Mouse (Mus musculus) megakaryocyte, embryonic 14.5 days (primary cell): ENCODE measurements around the gene Cldn7. TPM values are rescaled to one million over a fixed set of nuclear protein-coding genes. Genes with fewer than 3 reads are reported as not detected.

Source experiments
- H3K27me3 ChIP-seq: replicated peaks from 2 replicates; pipeline ENCODE3; 2012; ENCODE audit warnings: inconsistent platforms
- H3K36me3 ChIP-seq: replicated peaks from 2 replicates; pipeline ENCODE3; 2012; ENCODE audit warnings: low read length, inconsistent platforms, mixed read lengths
- H3K4me1 ChIP-seq: 2 replicates; pipeline ENCODE4 v1.6.1; 2012; ENCODE audit warnings: inconsistent platforms
- H3K4me3 ChIP-seq: replicated peaks from 2 replicates; pipeline ENCODE3; 2012; ENCODE audit warnings: moderate library complexity, mild to moderate bottlenecking, inconsistent platforms
- H3K9me3 ChIP-seq: 2 replicates; pipeline ENCODE4 v1.6.1; 2012; ENCODE audit warnings: inconsistent platforms
- FLI1 ChIP-seq: IDR thresholded peaks from 2 replicates; pipeline ENCODE4 v1.6.1; 2012; ENCODE audit warnings: low read length, inconsistent platforms, mixed read lengths
- GATA1 ChIP-seq: IDR thresholded peaks from 3 replicates; pipeline ENCODE4 v1.6.1; 2012; ENCODE audit warnings: mixed read lengths, low read length, inconsistent platforms, borderline replicate concordance
- polyA plus RNA-seq: library from polyadenylated mRNA; stranded (reverse); fragments of >175 nt; gene quantifications from 2 replicates; pipeline ENCODE4 v1.2.3, GENCODE M21; 2012; ENCODE audit warnings: low replicate concordance; ENCODE audit not compliant: insufficient read depth

Cldn7 gene
- polyA plus RNA-seq, 1 experiment = not detected

DNA sequence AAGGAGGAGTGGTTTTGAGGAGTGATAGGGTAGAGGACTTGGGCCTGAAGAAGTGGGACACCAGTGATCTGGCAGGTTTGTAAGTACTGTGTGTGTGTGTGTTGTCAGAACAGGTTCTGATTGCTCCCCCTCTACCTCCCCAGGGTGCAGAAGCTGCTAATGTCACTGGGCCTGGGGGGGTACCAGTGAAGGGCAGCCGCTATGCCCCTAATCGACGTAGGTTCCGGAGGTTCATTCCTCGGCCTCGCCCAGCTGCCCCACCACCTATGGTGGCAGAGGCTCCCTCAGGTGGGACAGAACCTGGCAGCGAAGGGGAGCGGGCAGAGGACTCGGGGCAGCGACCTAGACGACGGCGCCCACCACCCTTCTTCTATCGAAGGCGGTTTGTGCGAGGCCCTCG is 24.8 kb upstream of the Cldn7 start:
- Histone ChIP-seq H3K9me3 (no peaks in the 10 kb centered on the region), H3K27me3 (peaks cover 94% of the 10 kb centered on the region), H3K4me3 (no peak overlapping the region), H3K36me3 (no peaks in the 10 kb centered on the region), H3K4me1 (peaks cover 23% of the 10 kb centered on the region)
- TF ChIP-seq FLI1 (no peak), GATA1 (no peak)

DNA sequence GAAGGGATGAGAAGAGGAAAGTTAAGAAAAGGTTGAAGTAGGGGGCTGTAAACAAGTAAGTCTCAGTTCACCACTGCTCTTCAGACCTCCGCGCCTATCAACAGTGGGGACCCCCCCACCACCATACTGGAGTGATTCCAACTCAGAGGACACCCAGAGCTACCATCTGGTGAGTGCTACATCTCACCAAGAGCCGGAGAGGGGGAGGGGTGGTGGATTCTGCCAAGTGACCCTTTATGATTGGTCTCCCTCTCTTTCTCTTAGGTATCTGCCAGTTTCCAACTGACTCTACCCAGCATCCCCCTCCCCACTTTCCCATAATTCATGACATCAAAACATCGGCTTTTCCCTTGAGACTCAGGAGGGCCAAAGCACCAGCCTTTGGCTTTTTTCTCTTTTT is 23.6 kb upstream of the Cldn7 start:
- H3K4me3 ChIP-seq = no peak overlapping the region
- H3K9me3 ChIP-seq = no peaks in the 10 kb centered on the region
- no peak for TF ChIP-seq FLI1
- TF ChIP-seq GATA1 = no peak
- H3K4me1 ChIP-seq = peaks cover 11% of the 10 kb centered on the region
- no peaks in the 10 kb centered on the region for H3K36me3 ChIP-seq
- peaks cover 94% of the 10 kb centered on the region for H3K27me3 ChIP-seq

DNA sequence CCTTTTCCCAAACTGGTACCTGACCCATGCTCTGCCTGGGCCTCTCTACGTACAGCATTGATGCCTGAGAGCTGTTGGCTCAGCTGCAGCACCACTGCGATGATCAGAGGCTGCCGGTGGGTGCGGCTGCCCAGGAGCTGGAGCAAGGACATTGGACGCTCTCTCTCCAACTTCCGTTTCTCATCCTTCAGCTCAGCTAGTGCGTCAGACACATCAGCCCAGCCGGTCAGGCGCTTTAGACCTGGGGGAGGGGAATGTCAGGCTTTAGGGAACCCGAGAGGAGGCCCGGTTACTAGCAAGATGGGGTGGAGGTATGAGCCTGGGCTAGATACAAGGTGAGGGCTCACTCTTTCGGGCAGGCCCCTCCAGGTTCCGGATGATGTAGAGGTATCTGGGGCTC is 19.4 kb upstream of the Cldn7 start:
- Histone ChIP-seq H3K4me3 (no peak overlapping the region), H3K36me3 (no peaks in the 10 kb centered on the region), H3K9me3 (no peaks in the 10 kb centered on the region), H3K27me3 (peaks cover 87% of the 10 kb centered on the region), H3K4me1 (peaks cover 19% of the 10 kb centered on the region)
- TF ChIP-seq FLI1 (no peak), GATA1 (no peak)

DNA sequence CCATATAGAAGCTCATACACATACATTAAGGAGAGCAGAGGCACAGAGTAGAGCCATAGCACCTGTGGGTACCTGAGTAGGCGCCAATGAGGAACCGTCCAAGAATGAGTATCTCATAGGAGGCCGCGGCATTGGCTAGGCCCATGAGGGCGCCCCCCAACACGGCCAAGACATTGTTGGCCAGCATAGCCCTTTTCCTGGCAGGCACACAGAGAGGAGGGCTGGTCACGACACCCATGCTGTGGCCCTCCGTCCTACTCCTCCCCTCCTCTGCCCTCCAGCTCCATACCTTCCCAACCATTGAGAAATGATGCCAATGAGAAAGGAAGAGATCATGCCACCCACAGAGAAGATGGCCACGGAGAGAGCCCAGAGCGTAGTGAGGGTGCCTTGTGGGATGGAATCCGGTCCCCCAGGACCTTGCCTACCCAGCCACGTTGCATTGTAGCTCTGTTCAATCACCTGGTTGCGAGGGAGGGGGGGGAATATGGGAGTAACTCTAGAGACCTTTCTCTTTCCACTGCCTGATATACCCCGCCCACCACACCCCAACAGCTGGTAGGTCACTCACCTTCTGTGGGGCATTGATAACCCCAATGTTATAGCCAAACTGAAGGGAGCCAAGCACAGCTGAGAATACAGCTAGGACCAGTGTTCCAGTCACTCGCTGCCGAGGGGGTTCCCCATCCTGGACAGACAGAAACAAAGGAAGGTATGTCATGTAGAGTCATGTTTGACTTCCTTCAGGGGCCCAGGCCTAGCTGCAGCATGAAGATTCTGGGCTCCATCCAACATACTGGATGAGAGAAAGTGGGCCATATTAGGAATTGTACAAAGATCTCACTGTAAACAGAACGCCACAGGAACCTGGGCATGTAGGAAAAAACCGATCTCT is 18.3 kb upstream of the Cldn7 start:
- peaks cover 86% of the 10 kb centered on the region for H3K27me3 ChIP-seq
- no peak overlapping the region for H3K4me3 ChIP-seq
- H3K9me3 ChIP-seq = no peaks in the 10 kb centered on the region
- TF ChIP-seq FLI1 (no peak), GATA1 (no peak)
- peaks cover 24% of the 10 kb centered on the region for H3K4me1 ChIP-seq
- H3K36me3 ChIP-seq = no peaks in the 10 kb centered on the region

DNA sequence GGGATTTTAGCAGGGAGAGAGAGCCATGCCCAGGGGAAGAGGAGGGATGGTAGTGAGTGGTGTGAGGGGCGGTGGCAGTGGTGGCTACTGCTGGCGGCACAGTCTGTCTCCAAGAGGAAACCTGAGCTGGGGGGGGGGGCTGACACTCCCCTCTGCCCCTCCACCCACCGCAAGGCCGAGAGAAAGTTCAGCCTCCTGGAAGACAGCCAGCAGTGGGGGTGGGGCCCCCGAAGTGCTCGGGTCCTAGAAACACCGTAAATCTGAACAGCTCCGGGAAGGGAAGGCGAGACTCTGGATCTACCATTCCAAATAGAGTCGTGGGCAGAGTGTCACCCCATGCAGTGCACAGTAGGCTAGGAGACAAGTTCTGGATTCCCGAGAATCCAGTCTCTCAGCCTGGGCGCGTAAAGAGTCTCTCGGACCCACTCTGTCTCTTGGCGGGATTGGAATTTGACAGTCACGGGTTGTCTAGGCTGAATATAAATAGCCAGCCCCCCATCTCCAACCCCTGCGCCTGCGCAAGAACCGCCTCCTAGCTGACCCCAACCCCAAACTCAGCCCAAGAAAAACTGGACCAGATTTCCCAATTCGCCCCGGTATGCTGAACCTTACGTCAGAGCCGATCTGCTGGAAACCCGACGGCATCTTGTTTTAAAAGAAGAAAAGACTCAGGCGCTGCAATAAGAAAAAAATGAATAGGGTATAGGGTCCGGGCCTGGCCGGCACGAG is 17.1 kb upstream of the Cldn7 start:
- H3K4me3 ChIP-seq = peak overlapping the region; percentile 90
- peaks cover 82% of the 10 kb centered on the region for H3K27me3 ChIP-seq
- H3K36me3 ChIP-seq = no peaks in the 10 kb centered on the region
- no peaks in the 10 kb centered on the region for H3K9me3 ChIP-seq
- H3K4me1 ChIP-seq = peaks cover 29% of the 10 kb centered on the region
- TF ChIP-seq FLI1 (no peak), GATA1 (no peak)

DNA sequence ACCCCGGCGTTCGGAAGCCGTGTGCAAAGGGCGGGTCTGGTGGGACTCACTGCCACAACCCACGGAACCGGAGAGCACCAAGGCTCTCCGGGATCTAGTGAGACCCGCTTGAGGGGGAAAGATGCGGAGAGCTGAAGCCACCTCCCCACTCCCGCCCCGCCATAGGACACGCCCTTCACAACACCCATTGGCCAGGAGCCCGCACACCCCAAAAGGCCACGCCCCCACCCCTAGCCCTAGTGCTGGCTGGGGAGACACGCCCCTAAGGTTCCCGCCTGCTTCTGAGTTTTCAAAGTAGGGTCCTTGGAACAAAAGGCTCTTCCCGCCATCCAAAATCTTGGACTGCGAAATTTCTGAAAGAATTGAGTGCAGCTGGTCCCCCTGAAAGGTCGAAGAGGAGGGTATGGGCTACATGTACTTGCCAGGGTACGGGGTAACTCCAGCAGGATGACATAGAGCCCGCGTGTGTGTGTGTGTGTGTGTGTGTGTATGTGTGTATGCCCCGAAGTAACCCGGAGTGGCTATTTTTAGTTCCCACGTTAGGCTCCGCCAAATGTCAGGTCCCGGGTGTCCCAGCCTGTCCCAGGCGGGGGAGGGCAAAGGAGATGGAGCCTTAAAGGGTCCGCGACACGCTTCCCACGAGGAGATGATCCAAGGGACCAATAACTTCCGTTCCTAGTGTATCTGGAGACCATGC is 16.4 kb upstream of the Cldn7 start, which contains the start of gene Slc2a4:
Gene Slc2a4 (minus strand): TSS at position 123 of the 697 bp plus-strand sequence.
- TF ChIP-seq FLI1 = no peak
- TF ChIP-seq GATA1 = no peak
- Histone ChIP-seq H3K36me3 (no peaks in the 10 kb centered on the region), H3K4me3 (peak within 1 kb of the TSS; percentile 90), H3K27me3 (peaks cover 82% of the 10 kb centered on the region), H3K4me1 (peaks cover 30% of the 10 kb centered on the region), H3K9me3 (no peaks in the 10 kb centered on the region)

DNA sequence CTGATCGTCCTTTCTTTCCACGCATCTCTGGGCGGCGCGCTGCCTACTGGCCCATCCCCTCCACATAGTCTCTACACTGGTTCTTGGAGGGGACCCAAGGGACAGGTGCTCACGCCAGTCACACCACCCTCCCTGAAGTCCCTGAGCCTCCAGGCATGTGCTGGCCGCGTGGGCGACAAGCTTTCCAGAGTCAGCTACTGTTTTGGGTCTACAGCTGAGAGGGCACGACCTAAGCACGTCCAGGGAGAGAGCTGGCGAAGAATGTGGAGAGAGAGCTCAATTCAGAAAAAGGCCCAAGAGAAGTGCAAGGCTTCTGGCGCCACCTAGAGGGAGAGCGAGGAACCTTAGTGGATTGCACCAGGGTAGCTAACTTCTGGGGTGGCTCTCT is 15.8 kb upstream of the Cldn7 start:
- Histone ChIP-seq H3K9me3 (no peaks in the 10 kb centered on the region), H3K4me1 (peaks cover 34% of the 10 kb centered on the region), H3K4me3 (peak overlapping the region; percentile 90), H3K36me3 (no peaks in the 10 kb centered on the region), H3K27me3 (peaks cover 81% of the 10 kb centered on the region)
- no peak for TF ChIP-seq FLI1
- TF ChIP-seq GATA1 = no peak

DNA sequence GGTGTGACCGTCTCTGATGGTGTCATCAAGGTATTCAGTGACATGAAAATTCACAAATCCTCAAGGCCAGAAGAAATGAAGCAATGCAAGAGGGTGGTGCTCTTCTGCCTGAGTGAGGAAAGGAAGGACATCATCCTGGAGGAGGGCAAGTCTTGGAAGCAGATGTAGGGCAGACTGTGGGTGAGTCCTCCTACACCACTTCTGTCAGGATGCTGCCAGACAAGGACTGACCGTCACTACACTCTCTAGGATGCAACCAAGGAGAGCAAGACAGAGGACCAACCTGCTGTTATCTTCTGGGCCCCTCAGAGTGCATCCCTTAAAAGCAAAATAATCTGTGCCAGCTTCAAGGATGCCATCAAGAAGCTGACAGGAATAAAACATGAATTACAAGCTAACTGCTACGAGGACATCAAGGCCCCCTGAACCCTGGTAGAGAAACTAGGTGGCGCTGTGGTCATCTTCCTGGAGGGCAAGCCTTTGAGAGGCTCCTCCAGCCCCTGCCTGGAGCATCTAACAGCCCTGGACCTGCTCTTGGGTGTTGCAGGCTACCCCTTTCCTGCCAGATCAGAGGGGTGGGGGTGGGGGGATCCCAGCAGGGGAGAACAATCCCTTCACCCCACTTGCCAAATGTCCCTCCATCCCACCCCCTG is 13.6 kb upstream of the Cldn7 start:
- H3K27me3 ChIP-seq = peaks cover 69% of the 10 kb centered on the region

DNA sequence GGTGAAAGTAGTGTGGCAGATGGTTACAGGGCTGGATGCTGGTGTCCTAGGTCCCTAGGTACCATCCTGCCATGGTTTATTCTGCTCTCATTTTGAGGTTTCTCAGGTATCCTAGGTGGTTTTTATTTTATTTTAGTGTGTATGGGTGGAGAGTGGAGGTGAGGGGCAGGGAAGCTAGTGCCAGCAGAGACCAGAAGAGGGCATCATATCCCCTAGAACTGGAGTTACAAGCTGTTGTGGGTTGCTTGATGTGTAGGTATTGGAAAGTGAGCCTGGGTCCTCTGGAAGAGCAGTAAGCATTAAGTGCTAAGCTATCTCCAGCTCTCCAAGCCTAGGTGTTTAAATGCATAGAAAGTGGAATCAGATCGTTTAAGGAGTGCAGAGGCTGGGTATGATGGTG is 12.3 kb upstream of the Cldn7 start:
- no peak for TF ChIP-seq FLI1
- no peak for TF ChIP-seq GATA1
- H3K27me3 ChIP-seq = peaks cover 60% of the 10 kb centered on the region
- H3K4me3 ChIP-seq = no peak overlapping the region
- no peaks in the 10 kb centered on the region for H3K9me3 ChIP-seq
- peaks cover 34% of the 10 kb centered on the region for H3K4me1 ChIP-seq
- H3K36me3 ChIP-seq = no peaks in the 10 kb centered on the region

More for the DNA sequence above, 13.6 kb upstream of the Cldn7 start:
- H3K4me3 ChIP-seq = no peak overlapping the region
- TF ChIP-seq GATA1 (no peak), FLI1 (no peak)
- no peaks in the 10 kb centered on the region for H3K36me3 ChIP-seq
- H3K4me1 ChIP-seq = peaks cover 34% of the 10 kb centered on the region
- no peaks in the 10 kb centered on the region for H3K9me3 ChIP-seq
